Mouse (Mus musculus): ENCODE results near the gene Uevld.

DNA sequence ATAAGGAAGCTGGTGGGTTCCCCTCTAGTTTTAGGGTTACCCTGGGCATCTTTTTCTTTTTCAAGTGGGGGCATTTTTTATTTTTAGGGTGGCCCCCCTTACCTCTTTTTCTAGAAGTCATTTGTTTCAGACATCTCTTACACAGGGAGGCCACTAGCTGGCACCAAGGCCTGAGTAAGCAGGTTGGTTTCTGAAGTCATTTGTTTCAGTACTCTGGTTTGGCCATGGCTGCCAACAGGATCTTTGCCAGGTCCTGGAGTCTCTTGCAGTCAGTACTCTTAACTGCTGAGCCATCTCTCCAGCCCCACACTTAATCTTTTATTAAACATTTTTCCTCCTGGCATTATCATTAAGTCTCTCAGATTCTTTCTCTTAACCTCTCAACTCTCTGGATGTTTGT lies 3.8 kb upstream of the Uevld start:
- no peak for TF ChIP-seq CTCF (IDR thresholded peaks at IDR 0.05; ENCODE audit: low read depth)
- no peak for TF ChIP-seq EP300 (IDR thresholded peaks at IDR 0.05; ENCODE audit: low read depth)
